Mouse (Mus musculus) monocyte, adult 5-6 weeks (primary cell): ENCODE results near the gene Taar3. TPM values are rescaled to one million over a fixed set of nuclear protein-coding genes. Genes with fewer than 3 reads are reported as not detected.

Experiments used
- ATAC-seq: fragments of 153-309, 156-312 bp; replicated peaks from 2 replicates; pipeline ENCODE4 v1.8.0; 2017; ENCODE audit warnings: mild to moderate bottlenecking; ENCODE audit not compliant: low TSS enrichment, insufficient number of reproducible peaks, severe bottlenecking, poor library complexity, low FRiP score
- total RNA-seq: library from RNA; stranded (forward); fragments of 200-1000, 200-491, 200-594 nt; gene quantifications from 3 replicates; pipeline ENCODE4 v1.2.3, GENCODE M21; 2017

Gene Taar3
- total RNA-seq: not detected in 3 replicates

- no peak for ATAC-seq
Observed at GRCm38 (mm10) chr10:23949508-23950005, at the start of gene Taar3. Gene Taar3, plus strand, starts transcription at chr10:23949558.

- ATAC-seq: no peak
Observed at GRCm38 (mm10) chr10:23901119-23901518, 48.2 kb upstream of the Taar3 start.

DNA sequence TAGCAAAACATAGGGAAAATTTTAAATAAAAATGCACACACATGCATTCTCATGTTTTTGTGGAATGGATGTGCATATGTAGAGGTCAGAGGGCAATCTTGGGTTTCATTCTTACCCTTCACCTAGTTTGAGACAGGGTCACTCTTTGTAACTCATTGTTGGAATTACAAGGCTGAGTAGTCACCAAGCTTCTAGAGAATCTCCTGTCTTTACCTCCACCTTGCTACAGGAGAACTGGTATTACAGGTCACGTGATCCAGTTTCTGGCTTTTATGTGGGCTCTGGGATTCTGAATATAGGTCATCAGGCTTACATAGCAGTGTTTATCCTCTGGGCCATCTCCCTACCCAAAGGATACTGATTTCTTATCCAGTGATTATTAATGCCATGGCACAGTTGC, 43.7 kb upstream of the Taar3 start:
- no peak for ATAC-seq

DNA sequence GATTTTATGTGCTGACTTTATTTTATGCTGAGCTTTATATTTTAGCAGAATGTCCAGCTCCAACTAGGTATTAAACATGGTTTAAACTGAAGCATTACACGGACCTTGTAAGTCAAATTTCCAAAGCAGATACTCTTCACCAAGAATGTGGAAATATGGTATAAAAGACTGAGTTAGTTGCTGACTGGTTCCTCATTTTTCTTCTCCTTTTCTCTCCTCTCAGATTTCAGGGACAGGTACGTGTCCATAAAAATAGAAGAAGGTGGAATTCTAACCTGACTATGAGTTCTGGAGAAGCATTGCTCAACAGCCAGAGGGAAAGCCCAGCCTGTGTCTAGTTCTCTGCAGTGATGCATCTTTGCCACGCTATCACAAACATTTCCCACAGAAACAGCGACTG, 29.3 kb upstream of the Taar3 start, which contains the start of gene Taar1:
Gene Taar1, plus strand, starts transcription at position 301 of the 400 bp plus-strand sequence.
- ATAC-seq: no peak

DNA sequence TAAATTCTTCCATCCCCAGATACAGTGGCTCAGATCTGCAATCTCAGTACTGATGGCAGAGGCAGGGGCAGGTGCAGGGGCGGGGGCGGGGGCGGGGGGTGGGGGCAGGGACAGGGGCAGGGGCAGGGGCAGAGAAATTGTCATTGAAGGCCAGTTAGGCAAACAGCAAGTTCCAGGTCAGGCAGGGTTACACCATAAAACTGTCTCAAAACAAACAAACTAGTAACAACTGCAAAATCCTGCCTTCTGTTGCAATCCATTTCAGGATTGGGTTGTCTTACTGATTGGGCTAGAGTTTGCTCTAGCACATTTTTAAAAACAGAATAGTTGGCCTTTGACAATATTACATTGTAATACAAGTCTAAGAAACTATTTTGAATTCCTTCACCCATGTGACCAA, 26.9 kb upstream of the Taar3 start:
- ATAC-seq: no peak

DNA sequence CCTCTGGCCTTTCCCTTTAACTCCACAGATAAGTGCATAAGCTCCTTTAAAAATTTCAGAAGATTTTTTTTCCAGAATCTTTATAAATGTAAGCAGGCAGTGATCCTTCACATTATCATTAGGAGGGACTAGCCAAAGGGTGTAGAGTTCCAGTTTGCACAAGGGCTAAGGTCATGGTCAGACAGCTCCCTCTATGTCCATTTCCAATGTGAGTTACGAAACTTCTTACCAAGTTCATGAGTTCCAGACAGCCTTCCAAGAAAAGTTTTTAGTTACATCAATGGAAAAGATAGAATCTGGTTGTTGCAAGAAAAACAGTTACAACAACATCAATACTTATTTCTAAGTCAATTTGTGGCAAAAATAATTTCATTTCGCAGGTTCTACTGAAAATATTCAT, 25.4 kb upstream of the Taar3 start:
- ATAC-seq: no peak

GRCm38 (mm10) chr10:23937613-23938012, 11.7 kb upstream of the Taar3 start:
- no peak for ATAC-seq

GRCm38 (mm10) chr10:23938312-23938711, 11.0 kb upstream of the Taar3 start, which contains the start of gene Taar2:
Gene Taar2, plus strand, starts transcription at chr10:23938572.
- no peak for ATAC-seq

- no peak for ATAC-seq
Observed at GRCm38 (mm10) chr10:23942465-23942864, 6.9 kb upstream of the Taar3 start.

DNA sequence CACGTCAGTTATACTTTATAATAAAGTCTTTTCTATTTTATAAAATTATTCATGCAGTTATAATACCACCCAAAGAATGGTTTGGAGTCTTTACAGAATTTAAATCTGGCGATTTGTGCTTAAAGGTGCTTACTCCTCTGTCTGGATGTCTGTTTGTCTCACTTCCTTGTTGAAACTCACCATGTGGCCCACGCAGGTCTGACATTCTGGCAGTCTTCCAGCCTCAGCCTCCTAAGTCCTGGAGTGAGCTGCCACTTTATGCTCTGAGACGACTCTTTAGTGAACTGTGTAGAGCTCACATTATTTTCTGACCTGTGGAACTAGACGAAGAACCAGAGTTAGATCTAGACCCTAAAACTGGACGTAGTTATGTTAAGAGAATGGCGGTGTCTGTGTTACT, 1.3 kb upstream of the Taar3 start:
- no peak for ATAC-seq

- no peak for ATAC-seq
Observed at GRCm38 (mm10) chr10:23951714-23952113, 2.4 kb downstream of the Taar3 start.

DNA sequence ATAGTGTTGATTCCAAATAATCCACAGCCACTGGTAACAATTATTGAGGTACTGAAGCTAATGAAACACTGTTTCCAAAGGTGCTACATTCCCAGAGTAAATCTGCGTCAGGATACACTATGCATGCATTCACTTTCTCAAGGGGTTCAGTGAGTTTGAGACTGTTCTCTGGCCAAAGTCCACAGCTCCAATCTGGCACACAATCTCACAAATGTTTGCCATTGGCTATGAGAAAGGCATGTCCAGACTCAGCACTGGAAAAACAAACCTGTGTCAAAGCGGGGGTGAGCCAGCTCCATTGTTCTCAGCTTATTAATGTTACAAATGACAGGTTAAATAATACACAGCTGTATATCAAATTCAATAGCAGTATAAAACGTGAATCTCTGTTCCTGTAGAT, 9.7 kb downstream of the Taar3 start:
- no peak for ATAC-seq

- ATAC-seq: no peak
Observed at GRCm38 (mm10) chr10:23960444-23960915, 11.1 kb downstream of the Taar3 start, which contains the start of gene Taar4. Gene Taar4, plus strand, starts transcription at chr10:23960494.

GRCm38 (mm10) chr10:23963444-23963843, 14.1 kb downstream of the Taar3 start:
- no peak for ATAC-seq

- ATAC-seq: 0 out of 2 replicates have a peak, but pooled peaks have one; percentile 35
Observed at GRCm38 (mm10) chr10:23964921-23965610, 15.7 kb downstream of the Taar3 start.

DNA sequence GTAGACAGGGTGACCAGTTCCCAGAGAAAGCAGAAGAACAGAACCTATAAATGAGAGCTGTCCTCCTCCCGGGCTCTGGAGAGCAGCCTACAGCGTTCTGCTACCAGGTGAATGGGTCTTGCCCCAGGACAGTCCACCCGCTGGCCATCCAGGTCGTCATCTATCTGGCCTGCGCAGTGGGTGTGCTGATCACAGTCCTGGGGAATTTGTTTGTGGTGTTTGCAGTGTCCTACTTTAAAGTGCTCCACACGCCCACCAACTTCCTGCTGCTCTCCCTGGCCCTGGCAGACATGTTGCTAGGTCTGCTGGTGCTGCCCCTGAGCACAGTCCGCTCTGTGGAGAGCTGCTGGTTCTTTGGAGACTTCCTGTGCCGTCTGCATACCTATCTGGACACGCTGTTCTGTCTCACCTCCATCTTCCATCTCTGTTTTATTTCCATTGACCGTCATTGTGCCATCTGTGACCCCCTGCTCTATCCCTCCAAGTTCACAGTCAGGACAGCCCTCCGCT, 21.4 kb downstream of the Taar3 start, which contains the start of gene Taar5:
Gene Taar5, plus strand, starts transcription at position 51 of the 510 bp plus-strand sequence.
- no peak for ATAC-seq

DNA sequence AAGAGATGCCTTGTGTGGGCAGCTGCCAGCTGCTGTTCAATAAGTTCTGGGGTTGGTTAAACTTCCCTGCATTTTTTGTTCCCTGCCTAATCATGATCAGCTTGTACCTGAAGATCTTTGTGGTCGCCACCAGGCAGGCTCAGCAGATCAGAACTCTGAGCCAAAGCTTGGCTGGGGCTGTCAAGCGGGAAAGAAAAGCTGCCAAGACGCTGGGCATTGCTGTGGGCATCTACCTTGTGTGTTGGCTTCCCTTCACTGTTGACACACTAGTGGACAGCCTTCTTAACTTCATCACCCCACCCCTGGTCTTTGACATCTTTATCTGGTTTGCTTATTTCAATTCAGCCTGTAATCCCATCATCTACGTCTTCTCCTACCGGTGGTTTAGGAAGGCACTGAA, 21.9 kb downstream of the Taar3 start:
- ATAC-seq: no peak

- ATAC-seq: no peak
Observed at GRCm38 (mm10) chr10:23977958-23978357, 28.6 kb downstream of the Taar3 start.

GRCm38 (mm10) chr10:23978901-23979705, 29.7 kb downstream of the Taar3 start:
- ATAC-seq: no peak
